Mouse (Mus musculus) adrenal gland, adult 2 months (tissue): Measurements from ENCODE around the gene Ascc1. TPM values are rescaled to one million over a fixed set of nuclear protein-coding genes. Genes with fewer than 3 reads are reported as not detected.

Source experiments
- DNase-seq: peaks from one replicate; pipeline ENCODE4 v3.0.0; 2021
- long read RNA-seq: library from polyadenylated mRNA; stranded (forward); transcript quantifications from one replicate; pipeline ENCODE4 v2.0.0, GENCODE M21; 2021
- polyA plus RNA-seq: library from polyadenylated mRNA; depleted of rRNA; stranded (reverse); fragments of >200 nt; gene quantifications from 2 replicates; pipeline ENCODE4 v1.2.3, GENCODE M21; 2012; rRNA removed
- total RNA-seq, 2 experiments: library from RNA; stranded (reverse); gene quantifications; 2 replicates each; pipeline ENCODE4 v1.2.3; 2021

The Ascc1 gene
- 10 to 100 TPM; 24.8 to 32.0 TPM for total RNA-seq
- polyA plus RNA-seq: 17.7 and 23.8 TPM in 2 replicates
- long read RNA-seq, transcript Ascc1-201 (11 exons, 1,450 nt): major isoform, 16 of 20 reads
- long read RNA-seq, partial matches to known transcripts: 0 of 20 reads
- long read RNA-seq, other reads (novel, unspliced or antisense): 4 of 20 reads

- DNase-seq: peak; percentile 98
Observed at GRCm38 (mm10) chr10:60002673-60003212, at the start of gene Ascc1, which contains the start of gene Anapc16. Gene Ascc1, plus strand, starts transcription at chr10:60002805. Gene Anapc16, minus strand, starts transcription at chr10:60003135.

GRCm38 (mm10) chr10:59953564-59954039, 49.0 kb upstream of the Ascc1 start:
- no peak for DNase-seq

GRCm38 (mm10) chr10:59956681-59957080, 45.9 kb upstream of the Ascc1 start:
- DNase-seq: no peak

GRCm38 (mm10) chr10:59957171-59958149, 45.1 kb upstream of the Ascc1 start:
- DNase-seq: no peak

- DNase-seq: no peak
Observed at GRCm38 (mm10) chr10:59958458-59958857, 44.1 kb upstream of the Ascc1 start.

- DNase-seq: no peak
Observed at GRCm38 (mm10) chr10:59959517-59959916, 43.1 kb upstream of the Ascc1 start.

GRCm38 (mm10) chr10:59963609-59964008, 39.0 kb upstream of the Ascc1 start:
- no peak for DNase-seq

- DNase-seq: peak; percentile 28
Observed at GRCm38 (mm10) chr10:59964504-59965361, 37.9 kb upstream of the Ascc1 start.

- DNase-seq: no peak
Observed at GRCm38 (mm10) chr10:59965362-59965695, 37.3 kb upstream of the Ascc1 start.

GRCm38 (mm10) chr10:59965788-59966187, 36.8 kb upstream of the Ascc1 start:
- DNase-seq: no peak

- no peak for DNase-seq
Observed at GRCm38 (mm10) chr10:59966743-59967142, 35.9 kb upstream of the Ascc1 start.

- peak; percentile 76 for DNase-seq
Observed at GRCm38 (mm10) chr10:59967309-59967942, 35.2 kb upstream of the Ascc1 start.

- peak; percentile 84 for DNase-seq
Observed at GRCm38 (mm10) chr10:59969821-59970449, 32.7 kb upstream of the Ascc1 start.

GRCm38 (mm10) chr10:59970450-59971062, 32.0 kb upstream of the Ascc1 start:
- DNase-seq: no peak

- DNase-seq: no peak
Observed at GRCm38 (mm10) chr10:59971813-59972212, 30.8 kb upstream of the Ascc1 start.

- DNase-seq: peak; percentile 59
Observed at GRCm38 (mm10) chr10:59972534-59972933, 30.1 kb upstream of the Ascc1 start.

GRCm38 (mm10) chr10:59972999-59973398, 29.6 kb upstream of the Ascc1 start:
- DNase-seq: no peak

GRCm38 (mm10) chr10:59973400-59973799, 29.2 kb upstream of the Ascc1 start:
- no peak for DNase-seq

- peak; percentile 74 for DNase-seq
Observed at GRCm38 (mm10) chr10:59974191-59974664, 28.4 kb upstream of the Ascc1 start.

- no peak for DNase-seq
Observed at GRCm38 (mm10) chr10:59974786-59975185, 27.8 kb upstream of the Ascc1 start.
